Mouse (Mus musculus) T-helper 17 cell (primary cell): ENCODE data around the gene Dis3l2.

Source experiments
- in situ Hi-C, 2 experiments: fragments of 300-600 bp; cut with MboI, MseI; formaldehyde crosslinking; loops; 1 replicate in 1 of 2; 2 replicates in 1 of 2; pipeline ENCODE4 v1.15.1; 2025; ENCODE audit warnings: high pct_unique_total_duplicates in 2 of 2

Dis3l2 gene

DNA sequence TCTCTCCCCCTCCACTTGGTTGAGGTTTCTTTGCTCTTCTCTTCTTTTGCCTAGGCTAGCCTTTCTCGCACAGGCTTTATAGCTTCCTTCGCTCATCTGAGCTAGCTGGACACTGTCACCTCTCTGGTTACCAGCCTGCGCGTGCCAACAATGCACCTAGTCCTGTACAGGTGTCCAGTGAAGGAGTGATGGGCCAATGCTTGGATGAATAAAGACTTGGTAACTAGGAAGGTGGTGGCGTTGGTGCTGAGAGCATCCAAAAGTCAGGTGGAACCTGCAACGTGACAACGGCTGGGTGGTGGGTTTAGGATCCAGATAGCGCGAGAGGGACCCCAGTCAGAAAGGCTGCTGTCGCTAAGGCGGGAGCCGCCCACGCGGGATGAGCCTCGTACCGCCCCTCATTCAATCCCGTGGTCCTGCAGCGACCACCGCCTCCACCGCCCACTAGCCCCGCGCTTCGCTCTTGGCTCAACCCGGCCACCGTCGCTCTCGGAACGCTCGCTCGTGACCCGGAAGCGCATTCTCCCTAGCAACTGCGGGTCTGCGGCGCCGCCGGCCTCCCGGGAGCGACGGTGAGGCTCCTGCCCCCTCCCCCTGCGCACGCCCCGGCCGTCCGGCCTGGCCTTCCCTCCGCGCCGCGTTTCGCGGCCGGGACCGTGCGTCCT is at the start of gene Dis3l2:
TSS of gene Dis3l2 (plus strand) at position 509 of the 665 bp plus-strand sequence.
- in situ Hi-C loops = loop anchor here in 1 of 2 experiments (10.0 kb wide), 2 partner anchors 959 to 1151 kb away; partner anchors contain the start of gene Dgkd

DNA sequence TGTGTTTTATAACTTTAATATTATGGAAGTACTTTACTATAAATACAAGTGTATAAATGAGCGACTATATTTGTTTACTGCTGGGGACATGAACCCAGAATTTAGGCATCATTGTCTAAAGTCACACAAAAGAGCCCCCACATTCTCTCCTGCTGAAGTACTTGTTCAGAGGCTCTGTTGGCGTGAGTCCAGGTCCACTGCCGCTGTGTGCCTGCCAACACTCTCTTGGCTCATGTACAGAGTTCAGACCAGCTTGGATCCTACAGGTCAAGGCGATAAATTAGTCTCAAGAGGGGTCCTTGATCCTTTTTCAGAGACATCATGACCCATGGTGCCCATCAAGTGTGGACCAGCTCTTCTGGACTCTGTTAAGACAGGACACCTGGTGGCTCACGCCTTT is 46.5 kb upstream of the Dis3l2 start:
- in situ Hi-C loops = loop anchor here in 1 of 2 experiments (25.0 kb wide), 1 partner anchor 1680 kb away; no protein-coding TSS in a partner anchor

- in situ Hi-C loops = loop anchor here (5.0 to 25.0 kb wide), 3 partner anchors 247 to 1672 kb away; no protein-coding TSS in a partner anchor
Measured at GRCm38 (mm10) chr1:86665091-86665490, 38.5 kb upstream of the Dis3l2 start.

DNA sequence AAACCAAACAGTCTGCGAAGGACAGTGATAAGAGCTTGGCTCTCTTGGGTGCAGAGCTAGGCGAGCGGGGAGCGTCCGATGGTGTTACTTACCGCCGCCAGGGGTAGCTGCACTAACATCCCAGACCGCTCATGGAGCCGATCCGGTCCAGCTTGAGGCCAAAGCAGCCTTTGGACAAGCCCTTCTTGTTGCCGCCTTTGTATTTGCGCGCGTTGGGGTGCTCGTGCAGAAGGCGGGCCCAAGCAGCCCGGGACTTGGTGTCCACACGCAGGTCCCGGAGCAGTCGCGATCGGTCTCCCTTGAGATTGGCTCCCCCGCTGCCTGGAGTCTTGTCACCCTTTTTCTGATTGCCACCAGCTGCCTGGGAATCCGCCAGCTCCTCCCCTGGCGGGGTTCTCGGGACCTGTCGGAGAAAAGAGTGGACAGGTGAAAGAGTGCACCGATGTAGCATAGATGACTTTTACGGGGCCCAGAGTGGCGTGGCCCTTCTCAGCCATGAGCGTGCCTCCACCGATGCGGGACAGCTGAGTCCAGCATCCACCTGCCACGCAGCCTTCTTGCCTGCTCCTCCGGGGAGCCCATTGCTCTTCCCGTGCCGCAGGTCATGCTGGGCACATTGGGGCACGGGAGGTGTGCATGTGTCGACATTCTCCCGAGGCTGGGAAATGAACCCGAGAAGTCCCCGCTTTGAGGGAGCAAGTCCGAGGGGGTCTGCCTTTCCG is 33.9 kb upstream of the Dis3l2 start:
- in situ Hi-C loops = loop anchor here (5.0 to 25.0 kb wide), 3 partner anchors 243 to 1668 kb away; no protein-coding TSS in a partner anchor

DNA sequence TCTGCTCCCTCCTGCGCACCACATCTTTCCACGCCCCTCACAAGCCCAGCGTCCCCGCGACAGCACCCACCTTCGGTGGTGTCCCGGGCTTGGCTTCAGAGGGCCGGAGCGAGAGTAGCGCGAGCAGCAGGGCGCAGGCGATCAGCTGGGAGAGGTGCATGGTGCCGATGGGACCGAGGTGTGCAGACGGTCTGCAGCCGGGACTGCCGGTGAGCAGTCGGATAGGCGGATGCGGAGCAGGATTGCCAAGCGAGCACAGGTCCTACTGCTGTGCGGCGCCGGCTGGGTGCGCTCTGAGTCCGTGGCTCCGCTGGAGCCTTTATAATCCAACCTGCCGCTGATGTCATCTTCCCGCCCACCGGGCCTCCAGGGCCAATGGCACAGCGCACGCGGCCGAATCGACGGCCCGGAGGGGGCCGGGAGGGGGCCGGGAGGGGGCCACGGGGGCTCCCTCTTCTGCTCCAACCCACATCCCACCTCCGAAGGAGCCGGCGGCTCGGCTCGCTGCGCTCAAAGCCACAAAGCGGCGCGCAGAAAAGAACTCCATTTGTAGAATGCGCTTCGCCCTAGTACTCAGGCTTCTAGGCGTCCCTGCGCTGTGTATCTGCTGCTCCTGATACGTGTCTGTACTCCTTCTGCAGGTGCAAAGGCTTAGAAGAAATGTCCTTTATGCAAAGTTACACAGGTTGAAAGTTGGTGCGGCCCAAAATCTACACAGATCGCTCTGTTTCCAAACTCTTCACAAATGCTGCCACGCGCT is 33.1 kb upstream of the Dis3l2 start, which contains the start of gene Nppc:
TSS of gene Nppc (minus strand) at position 293 of the 760 bp plus-strand sequence.
- in situ Hi-C loops = loop anchor here in 1 of 2 experiments (5.0 to 25.0 kb wide), 2 partner anchors 372 to 1667 kb away; no protein-coding TSS in a partner anchor

DNA sequence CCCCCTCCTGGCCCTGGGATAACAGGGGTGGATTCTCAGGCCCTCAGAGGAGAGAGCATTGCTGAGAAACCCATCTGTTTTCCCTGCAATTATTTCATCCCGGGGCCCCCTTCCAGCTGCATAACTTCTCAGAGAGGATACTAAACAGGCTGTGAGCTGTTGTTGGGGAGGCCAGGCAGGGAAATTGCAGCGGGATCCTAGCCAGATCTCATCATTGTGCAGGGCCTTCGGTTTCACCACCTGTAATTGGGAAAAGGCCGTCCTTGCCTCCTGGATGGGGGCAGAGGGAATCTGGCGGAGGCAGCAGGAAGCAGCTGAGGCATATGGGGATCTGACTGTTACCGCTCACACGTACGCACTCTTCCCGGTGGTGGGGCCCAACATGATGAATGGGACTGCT is 29.2 kb upstream of the Dis3l2 start:
- in situ Hi-C loops = loop anchor here in 1 of 2 experiments (5.0 to 25.0 kb wide), 2 partner anchors 368 to 1663 kb away; no protein-coding TSS in a partner anchor

- in situ Hi-C loops = no loop called here
Measured at GRCm38 (mm10) chr1:86675126-86675525, 28.5 kb upstream of the Dis3l2 start.

GRCm38 (mm10) chr1:86677624-86678023 is 26.0 kb upstream of the Dis3l2 start:
- in situ Hi-C loops = no loop called here

GRCm38 (mm10) chr1:86678667-86679066 is 24.9 kb upstream of the Dis3l2 start:
- in situ Hi-C loops = no loop called here

GRCm38 (mm10) chr1:86687236-86687635 is 16.4 kb upstream of the Dis3l2 start:
- in situ Hi-C loops = no loop called here

- in situ Hi-C loops = no loop called here
Measured at GRCm38 (mm10) chr1:86691027-86691426, 12.6 kb upstream of the Dis3l2 start.

DNA sequence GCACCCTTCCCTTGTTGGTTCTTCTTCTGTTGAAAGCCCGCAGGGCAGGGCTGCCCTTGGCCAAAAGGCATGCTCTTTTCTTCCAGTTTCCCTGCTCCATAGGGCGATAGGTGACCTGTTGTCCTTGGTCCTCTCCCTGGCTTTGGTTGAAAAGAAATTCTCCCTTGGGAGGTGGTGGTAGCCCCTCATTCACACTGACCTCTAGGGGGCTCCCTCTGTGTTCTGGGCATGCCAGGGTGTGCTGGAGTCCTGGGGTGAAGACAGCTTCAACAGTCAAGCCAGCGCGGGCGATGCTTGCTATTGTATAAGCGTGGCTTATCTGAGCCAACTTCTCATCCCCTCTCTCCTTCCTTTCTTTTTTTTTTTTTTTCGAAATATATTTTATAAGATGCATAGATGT is 6.7 kb upstream of the Dis3l2 start:
- in situ Hi-C loops = no loop called here

GRCm38 (mm10) chr1:86698721-86699120 is 4.9 kb upstream of the Dis3l2 start:
- in situ Hi-C loops = no loop called here

DNA sequence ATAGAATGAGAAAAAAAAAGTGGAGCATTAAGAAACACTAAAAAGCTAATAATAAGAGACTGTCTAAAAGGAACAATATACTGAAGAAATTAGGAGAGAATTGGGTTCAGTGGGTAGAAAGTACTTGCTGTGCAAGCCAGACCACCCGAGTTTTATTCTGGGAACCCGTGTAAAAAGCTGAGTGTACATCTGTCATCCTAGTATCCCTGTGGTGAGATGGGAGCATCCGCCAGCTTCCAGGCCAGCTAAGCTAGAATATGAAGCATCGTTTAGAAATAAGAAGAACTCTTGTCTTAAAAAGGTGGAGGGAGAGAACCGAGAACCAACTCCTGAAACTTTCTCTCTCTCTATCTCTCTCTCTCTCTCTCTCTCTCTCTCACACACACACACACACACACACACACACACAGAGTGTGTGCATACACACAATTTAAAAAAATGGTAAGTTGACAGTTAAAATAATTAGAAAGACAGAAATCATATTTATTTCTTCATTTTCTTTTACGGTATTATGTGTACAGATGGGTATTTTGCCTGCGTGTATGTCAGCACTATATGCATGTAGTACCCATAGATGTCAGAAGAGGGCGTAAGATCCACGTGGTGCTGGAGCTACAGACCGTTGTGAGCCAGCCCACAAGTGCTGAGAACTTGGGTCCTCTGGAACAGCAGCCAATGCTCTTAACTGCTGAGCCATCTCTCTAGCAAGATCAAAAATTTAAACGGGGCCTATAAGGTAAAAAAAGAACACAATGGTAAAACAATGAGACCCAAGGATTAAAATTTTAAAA is 4.1 kb upstream of the Dis3l2 start:
- in situ Hi-C loops = loop anchor here in 1 of 2 experiments (10.0 kb wide), 2 partner anchors 955 to 1155 kb away; partner anchors contain the start of gene Dgkd

GRCm38 (mm10) chr1:86700367-86700766 is 3.2 kb upstream of the Dis3l2 start:
- in situ Hi-C loops = loop anchor here in 1 of 2 experiments (10.0 kb wide), 2 partner anchors 956 to 1154 kb away; partner anchors contain the start of gene Dgkd

DNA sequence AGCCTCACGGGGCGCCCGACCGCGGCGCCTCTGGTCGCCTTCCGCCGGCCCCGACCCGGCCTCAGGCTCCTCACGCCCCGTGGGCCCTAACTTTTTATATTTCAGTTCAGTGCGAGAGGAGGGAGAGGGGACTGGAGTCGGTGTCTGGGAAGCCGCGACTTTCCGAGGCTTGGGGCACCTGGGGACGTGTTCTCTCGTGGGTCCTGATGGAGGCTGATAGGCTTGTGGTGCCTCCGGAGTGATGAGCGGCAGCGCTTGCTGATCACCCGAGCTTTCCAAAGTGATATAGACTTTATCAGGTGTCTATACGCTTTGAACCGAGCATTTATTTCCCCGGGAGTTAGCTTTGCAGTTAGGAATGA is 338 bp downstream of the Dis3l2 start:
- in situ Hi-C loops = loop anchor here in 1 of 2 experiments (10.0 kb wide), 2 partner anchors 959 to 1151 kb away; partner anchors contain the start of gene Dgkd

DNA sequence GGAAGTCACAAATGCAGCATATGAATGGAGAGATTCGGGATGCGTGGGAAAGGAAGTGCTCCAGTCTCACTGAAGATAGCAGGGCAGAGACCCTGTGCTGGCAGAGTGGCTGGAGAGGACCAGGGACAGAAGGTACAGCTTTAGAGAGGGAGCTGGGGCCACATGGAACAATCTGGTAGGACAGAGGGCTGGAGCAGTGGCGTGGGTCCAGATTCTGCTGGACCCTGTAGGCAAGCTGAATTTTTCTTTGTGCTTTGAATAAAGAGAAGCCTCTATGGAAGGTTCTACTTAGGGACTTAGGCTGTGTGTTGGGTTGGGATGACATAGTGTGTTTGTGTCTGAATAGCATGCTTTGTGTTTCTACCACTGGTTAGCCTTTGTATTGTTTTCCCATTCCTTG is 1.9 kb downstream of the Dis3l2 start:
- in situ Hi-C loops = loop anchor here in 1 of 2 experiments (10.0 kb wide), 2 partner anchors 961 to 1149 kb away; partner anchors contain the start of gene Dgkd

DNA sequence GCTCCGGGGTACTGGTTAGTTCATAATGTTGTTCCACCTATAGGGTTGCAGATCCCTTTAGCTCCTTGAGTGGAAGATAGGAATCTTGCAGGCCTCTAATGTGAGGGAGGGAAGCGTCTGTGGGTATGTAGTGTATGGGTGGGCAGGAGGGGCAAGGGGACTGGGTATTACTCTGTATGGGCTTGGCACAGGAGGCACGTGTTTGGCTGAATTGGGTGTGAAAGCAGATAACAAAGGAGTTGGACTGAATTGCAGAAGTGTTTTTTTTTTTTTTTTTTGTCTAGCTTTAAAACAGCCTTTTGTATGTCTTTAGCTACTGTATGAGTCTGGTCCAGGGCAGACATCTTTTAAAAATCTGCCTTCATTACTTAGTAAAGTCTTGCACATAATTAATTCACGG is 5.9 kb downstream of the Dis3l2 start:
- in situ Hi-C loops = loop anchor here in 1 of 2 experiments (10.0 kb wide), 2 partner anchors 965 to 1145 kb away; partner anchors contain the start of gene Dgkd

DNA sequence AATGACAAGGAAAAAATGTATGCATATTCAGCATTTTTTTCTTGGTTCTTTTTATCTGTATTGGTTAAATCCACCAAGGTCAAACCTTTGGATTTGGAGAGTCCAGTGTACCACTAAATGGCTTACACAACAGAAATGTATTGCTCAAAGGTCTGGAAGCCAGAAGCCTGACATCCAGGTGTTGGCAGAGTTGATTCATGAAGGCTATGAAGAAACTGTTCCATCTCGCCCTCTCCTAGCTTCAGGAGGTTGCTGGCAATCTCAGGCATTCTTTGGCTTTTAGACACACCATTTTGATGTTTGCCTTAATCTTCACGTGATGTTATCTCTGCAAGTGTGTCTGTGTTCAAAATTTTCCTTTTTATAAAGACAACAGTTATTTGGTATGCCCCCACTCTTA is 8.4 kb downstream of the Dis3l2 start:
- in situ Hi-C loops = no loop called here

DNA sequence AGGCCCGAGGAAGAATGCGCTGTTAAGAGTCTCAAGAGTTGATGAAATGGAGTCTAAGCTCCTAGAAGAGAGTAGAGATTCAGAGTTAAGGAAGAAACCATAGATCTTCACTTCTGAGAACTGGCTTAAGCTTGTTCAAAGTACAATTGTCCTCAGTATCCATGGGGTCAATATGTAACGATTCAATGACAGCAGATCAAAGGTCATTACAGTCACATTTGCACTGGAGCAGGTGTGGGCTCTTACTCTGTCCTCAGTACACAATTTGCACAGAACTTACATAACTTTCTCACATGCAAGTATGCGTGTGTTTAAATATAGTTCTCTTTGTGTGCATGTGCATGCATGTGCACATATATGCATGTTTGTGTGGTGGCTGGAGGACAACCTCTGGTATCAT is 9.4 kb downstream of the Dis3l2 start:
- in situ Hi-C loops = no loop called here
